Mouse (Mus musculus) common myeloid progenitor, adult 5-6 weeks (primary cell): Measurements from ENCODE around the gene Gna15. TPM values are rescaled to one million over a fixed set of nuclear protein-coding genes. Genes with fewer than 3 reads are reported as not detected.

Source experiments
- ATAC-seq: replicated peaks from 2 replicates; pipeline ENCODE4 v1.8.0; 2016; ENCODE audit warnings: low read depth, mild to moderate bottlenecking, moderate TSS enrichment, inconsistent platforms; ENCODE audit not compliant: poor library complexity, severe bottlenecking
- total RNA-seq: library from RNA; stranded (forward); fragments of 200-1000, 187-1606 nt; gene quantifications from 2 replicates; pipeline ENCODE4 v1.2.3, GENCODE M21; 2017

Gna15 gene
- total RNA-seq, 1 experiment from 2014 or later: 39.1 TPM

DNA sequence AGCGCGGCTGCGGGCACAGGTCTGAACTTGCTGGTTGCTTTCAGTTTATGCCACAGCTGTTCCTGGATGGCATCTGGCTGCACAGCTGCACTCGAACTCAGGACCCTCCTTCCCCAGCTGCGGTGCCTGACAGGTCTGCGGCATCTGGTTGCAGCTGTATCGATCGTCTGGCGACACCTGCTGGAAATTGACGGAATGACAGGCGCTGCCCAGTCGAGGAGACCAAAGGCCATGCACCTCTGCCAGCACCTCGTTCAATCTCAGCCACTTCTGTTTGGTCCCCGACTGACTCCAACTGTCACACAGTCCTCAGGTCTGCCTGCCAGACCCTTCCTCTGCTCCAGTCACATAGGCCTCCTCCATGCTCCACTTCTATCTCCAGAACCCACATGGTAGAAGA is 2.8 kb upstream of the Gna15 start:
- ATAC-seq: peak; percentile 57

- peak; percentile 29 for ATAC-seq
These were observed 1.1 kb upstream of the Gna15 start for GRCm38 (mm10) chr10:81525017-81525694.

GRCm38 (mm10) chr10:81523570-81523969 is 455 bp downstream of the Gna15 start:
- no peak for ATAC-seq

GRCm38 (mm10) chr10:81523142-81523541 is 883 bp downstream of the Gna15 start:
- ATAC-seq: no peak

- no peak for ATAC-seq
These were observed 4.1 kb downstream of the Gna15 start for GRCm38 (mm10) chr10:81519978-81520365.

DNA sequence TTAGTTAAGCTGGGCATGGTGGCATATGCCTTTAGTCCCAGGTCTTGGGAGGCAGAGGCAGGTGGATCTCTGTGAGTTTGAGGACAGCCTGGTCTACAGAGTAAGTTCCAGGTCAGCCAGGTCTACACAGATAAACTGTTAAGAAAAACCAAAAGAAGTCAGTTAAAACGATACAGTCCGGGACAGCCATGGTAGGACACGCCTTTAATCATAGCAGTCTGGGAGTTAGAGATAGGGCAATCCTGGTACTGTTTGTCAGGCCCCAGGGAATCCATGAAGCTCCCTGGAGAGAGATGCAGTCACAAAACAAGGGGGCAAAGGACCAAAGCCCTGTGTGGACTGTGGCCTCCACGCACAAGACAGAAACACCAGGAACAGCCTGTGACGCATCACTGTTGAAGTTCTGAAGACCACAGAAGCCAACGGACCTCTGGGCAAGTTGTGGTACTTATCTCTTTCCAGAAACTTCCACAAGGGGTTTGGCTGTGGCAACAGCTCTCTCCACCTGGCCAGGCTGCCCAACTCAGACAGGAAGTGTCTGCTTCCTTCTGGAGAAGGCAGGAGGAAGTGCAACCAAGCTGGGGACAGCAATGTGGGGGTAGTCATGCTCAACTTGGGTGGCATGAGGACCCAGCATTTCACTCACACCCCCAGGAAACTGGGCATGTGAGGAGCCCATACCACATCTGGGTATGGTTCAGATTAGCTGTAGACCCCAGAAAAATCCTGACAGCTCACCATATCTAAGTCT is 4.6 kb downstream of the Gna15 start:
- ATAC-seq: peak; percentile 71

- peak; percentile 34 for ATAC-seq
These were observed 5.5 kb downstream of the Gna15 start for GRCm38 (mm10) chr10:81518546-81518945.

- peak; percentile 23 for ATAC-seq
These were observed 6.8 kb downstream of the Gna15 start for GRCm38 (mm10) chr10:81517227-81517626.

GRCm38 (mm10) chr10:81513798-81514197 is 10.2 kb downstream of the Gna15 start:
- ATAC-seq: no peak

GRCm38 (mm10) chr10:81510246-81510810 is 13.7 kb downstream of the Gna15 start:
- ATAC-seq: peak; percentile 26; the same call in 1 of the 2 replicates

DNA sequence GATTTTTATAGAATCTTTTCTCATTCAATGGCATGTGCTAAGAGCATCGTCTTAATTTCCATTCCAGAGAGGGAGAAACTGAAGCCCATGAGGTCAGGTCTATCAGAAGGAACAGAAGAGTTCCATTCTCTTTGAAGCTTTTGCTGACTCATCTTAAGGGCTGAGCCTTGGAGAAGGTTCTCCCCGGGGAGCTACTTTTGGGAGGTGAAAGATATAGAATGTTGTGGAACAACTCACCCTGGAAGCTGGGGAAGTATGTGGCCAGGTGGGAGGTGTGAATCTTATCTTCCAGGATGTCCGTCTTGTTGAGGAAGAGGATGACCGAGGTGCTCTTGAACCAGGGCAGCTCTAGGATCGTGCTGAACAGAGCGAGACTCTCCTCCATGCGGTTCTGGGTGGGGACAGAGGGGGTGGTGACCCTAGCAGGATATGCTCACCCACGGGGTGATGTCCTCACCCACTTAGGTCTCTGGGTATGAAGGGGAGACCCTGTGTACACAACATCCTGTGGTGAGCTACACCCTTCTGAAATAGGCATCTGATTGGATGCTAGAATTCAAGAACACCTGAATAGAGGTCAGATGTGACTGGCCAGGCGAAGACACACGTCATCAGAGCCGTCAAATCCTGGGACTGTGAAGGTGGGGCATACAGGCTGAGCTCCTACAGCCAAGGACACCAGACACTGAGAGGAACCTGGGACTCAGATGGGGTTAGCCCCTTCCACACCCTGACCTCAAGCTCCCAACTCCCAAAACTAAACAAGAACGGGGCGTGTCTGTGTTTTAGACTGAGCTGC is 16.1 kb downstream of the Gna15 start:
- ATAC-seq: no peak

DNA sequence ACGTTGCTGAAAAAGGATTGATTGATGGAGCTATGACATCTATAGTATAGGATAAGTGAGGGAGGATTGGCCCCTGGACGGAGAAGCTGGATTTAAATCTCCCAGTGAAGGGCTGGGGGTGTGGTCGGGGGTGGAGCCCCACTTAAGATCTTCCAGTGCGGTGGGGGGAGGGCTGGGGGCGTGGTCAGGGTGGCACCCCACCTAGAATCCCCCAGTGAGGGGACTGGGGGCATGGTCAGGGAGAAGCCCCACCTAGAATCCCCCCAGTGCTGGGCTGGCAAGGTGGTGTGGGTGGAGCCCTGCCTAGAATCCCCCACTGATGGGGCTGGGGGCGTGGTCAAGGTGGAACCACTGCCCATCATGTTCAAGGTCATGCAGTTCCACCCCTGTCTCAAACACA is 16.9 kb downstream of the Gna15 start:
- no peak for ATAC-seq

- peak; percentile 10; the same call in 1 of the 2 replicates for ATAC-seq
These were observed 18.9 kb downstream of the Gna15 start for GRCm38 (mm10) chr10:81505016-81505664.

DNA sequence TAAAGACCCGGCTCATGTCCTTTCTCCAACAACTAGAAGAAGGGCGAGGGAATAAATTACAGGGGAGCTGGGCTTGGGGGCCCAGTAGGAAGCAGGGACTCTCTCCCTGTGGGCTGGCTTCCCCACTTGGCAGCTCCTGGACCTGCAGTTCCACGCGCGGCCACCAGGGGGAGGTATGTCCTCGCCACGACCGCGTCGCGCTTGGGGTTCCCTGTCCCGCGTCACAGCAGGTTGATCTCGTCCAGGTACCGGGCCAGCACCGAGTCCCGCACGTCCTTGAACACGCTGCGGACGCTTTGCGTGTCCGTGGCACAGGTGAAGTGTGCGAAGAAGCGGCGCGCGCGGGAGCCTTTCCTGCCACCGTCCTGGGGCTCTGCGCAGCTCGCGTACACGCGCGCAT is 21.4 kb downstream of the Gna15 start:
- peak; percentile 45 for ATAC-seq

- ATAC-seq: no peak
These were observed 22.2 kb downstream of the Gna15 start for GRCm38 (mm10) chr10:81501863-81502262.

DNA sequence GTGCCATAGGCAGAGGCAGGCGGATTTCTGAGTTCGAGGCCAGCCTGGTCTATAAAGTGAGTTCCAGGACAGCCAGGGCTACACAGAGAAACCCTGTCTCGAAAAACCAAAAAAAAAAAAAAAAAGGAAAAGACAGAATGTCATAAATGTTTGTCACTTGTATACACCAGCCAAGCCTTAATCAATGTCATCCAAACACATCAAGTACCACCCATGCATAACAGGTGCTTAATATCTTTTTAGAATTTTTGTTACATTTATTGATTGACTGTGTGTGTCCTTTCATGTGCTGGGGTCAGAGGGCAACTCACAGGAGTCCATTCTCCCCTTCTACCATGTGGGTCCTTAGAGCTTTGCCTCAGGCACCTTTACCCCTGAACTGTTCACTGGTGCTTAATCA is 24.0 kb downstream of the Gna15 start, which contains the start of gene S1pr4:
Gene S1pr4 (minus strand): TSS at position 101 of the 400 bp plus-strand sequence.
- ATAC-seq: no peak

DNA sequence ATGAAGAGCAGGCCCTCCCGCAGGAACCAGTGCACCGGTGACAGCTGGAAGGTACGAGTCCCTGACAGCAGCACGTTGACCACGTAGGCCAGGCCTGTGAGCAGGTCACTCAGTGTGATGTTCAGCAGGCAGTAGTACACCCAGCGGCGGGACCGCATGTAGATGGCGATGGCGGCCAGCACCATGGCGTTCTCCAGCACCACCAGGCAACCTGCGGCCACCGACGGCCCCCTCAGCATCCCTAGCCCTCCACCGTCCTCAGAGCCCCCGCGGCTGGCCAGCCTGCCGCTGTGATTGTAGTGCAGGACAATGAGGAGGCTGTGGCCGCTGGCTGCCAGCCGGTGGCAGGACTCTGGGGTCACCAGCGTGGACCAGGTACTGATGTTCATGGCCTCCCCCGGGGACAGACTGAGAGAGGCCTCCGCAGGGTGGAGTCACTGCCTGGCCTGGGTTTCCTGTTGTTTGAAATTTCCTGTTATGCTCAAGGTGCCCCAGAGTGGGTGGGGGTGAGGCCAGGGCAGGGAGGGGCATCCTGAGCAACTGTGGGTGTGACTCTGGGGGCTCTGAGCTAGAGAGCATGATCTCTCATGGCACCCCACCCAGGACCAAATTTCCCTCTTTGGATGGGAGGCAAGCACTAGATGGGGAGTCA is 24.6 kb downstream of the Gna15 start:
- peak; percentile 15 for ATAC-seq

GRCm38 (mm10) chr10:81498316-81499249 is 25.4 kb downstream of the Gna15 start:
- ATAC-seq: peak; percentile 19
